Mouse (Mus musculus) gonadal fat pad, adult 2 months (tissue): ENCODE measurements around the gene Ctdnep1. TPM values are rescaled to one million over a fixed set of nuclear protein-coding genes. Genes with fewer than 3 reads are reported as not detected.
"Not testable (repeated sequence)": the region's sequence is repeated elsewhere in the genome, so short reads cannot be mapped to it uniquely, and the experiment has no call there.

Experiments used
- DNase-seq: peaks from one replicate; pipeline ENCODE4 v3.0.0-alpha.2; 2012; ENCODE audit warnings: low read depth
- polyA plus RNA-seq: library from polyadenylated mRNA; depleted of rRNA; stranded (reverse); fragments of >200 nt; gene quantifications from 2 replicates; pipeline ENCODE4 v1.2.3, GENCODE M21; 2012

Gene Ctdnep1
- polyA plus RNA-seq, 1 experiment: 94.3 TPM

GRCm38 (mm10) chr11:70010961-70011360, 30.0 kb downstream of the Ctdnep1 start:
- DNase-seq: no peak

GRCm38 (mm10) chr11:70012931-70013330, 32.0 kb downstream of the Ctdnep1 start:
- no peak for DNase-seq

GRCm38 (mm10) chr11:70013408-70013807, 32.5 kb downstream of the Ctdnep1 start:
- DNase-seq: no peak

GRCm38 (mm10) chr11:70014051-70014450, 33.1 kb downstream of the Ctdnep1 start:
- DNase-seq: no peak

GRCm38 (mm10) chr11:70014880-70015558, 34.1 kb downstream of the Ctdnep1 start, which contains the start of gene Acadvl:
Acadvl (minus strand) TSS chr11:70015411.
- no peak for DNase-seq

- no peak for DNase-seq
Measured at GRCm38 (mm10) chr11:70015677-70016076, 34.7 kb downstream of the Ctdnep1 start.

GRCm38 (mm10) chr11:70016177-70016576, 35.2 kb downstream of the Ctdnep1 start:
- DNase-seq: not testable (repeated sequence)

- DNase-seq: no peak
Measured at GRCm38 (mm10) chr11:70016669-70017068, 35.7 kb downstream of the Ctdnep1 start, which contains the start of gene Dlg4. Dlg4 (plus strand) TSS chr11:70016942.

- no peak for DNase-seq
Measured at GRCm38 (mm10) chr11:70017199-70017767, 36.3 kb downstream of the Ctdnep1 start.

- DNase-seq: no peak
Measured at GRCm38 (mm10) chr11:70018131-70018990, 37.4 kb downstream of the Ctdnep1 start.

GRCm38 (mm10) chr11:70019495-70020021, 38.6 kb downstream of the Ctdnep1 start:
- no peak for DNase-seq

- no peak for DNase-seq
Measured at GRCm38 (mm10) chr11:70020022-70020631, 39.2 kb downstream of the Ctdnep1 start.

- no peak for DNase-seq
Measured at GRCm38 (mm10) chr11:70020731-70021263, 39.8 kb downstream of the Ctdnep1 start.

GRCm38 (mm10) chr11:70021264-70022132, 40.5 kb downstream of the Ctdnep1 start:
- DNase-seq: no peak

- no peak for DNase-seq
Measured at GRCm38 (mm10) chr11:70023481-70024150, 42.7 kb downstream of the Ctdnep1 start.

- DNase-seq: no peak
Measured at GRCm38 (mm10) chr11:70024151-70024514, 43.2 kb downstream of the Ctdnep1 start.

GRCm38 (mm10) chr11:70026689-70027088, 45.7 kb downstream of the Ctdnep1 start:
- no peak for DNase-seq

GRCm38 (mm10) chr11:70027397-70027796, 46.4 kb downstream of the Ctdnep1 start:
- DNase-seq: no peak

- no peak for DNase-seq
Measured at GRCm38 (mm10) chr11:70028401-70029129, 47.6 kb downstream of the Ctdnep1 start.
